Mouse (Mus musculus): ENCODE measurements around the gene Enkd1.

Enkd1 gene

DNA sequence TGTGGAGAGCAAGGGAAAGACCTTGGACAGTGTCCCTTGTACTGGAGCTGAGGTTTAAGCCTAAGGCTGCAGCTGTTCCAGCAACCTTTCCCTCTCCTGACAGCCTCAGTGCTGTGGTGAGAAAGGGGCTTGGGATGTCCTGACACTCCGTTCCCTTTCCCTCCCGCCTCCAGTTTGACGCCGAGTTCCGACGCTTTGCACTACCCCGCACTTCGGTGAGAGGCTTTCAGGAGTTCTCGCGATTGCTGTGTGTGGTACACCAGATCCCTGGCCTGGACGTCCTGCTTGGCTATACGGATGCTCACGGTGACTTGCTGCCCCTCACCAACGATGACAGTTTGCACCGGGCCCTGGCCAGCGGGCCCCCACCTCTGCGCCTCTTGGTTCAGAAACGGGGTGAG is 6.0 kb downstream of the Enkd1 start:
- DNase-seq (ENCODE audit: low spot score in 2 of 2): no peak

DNA sequence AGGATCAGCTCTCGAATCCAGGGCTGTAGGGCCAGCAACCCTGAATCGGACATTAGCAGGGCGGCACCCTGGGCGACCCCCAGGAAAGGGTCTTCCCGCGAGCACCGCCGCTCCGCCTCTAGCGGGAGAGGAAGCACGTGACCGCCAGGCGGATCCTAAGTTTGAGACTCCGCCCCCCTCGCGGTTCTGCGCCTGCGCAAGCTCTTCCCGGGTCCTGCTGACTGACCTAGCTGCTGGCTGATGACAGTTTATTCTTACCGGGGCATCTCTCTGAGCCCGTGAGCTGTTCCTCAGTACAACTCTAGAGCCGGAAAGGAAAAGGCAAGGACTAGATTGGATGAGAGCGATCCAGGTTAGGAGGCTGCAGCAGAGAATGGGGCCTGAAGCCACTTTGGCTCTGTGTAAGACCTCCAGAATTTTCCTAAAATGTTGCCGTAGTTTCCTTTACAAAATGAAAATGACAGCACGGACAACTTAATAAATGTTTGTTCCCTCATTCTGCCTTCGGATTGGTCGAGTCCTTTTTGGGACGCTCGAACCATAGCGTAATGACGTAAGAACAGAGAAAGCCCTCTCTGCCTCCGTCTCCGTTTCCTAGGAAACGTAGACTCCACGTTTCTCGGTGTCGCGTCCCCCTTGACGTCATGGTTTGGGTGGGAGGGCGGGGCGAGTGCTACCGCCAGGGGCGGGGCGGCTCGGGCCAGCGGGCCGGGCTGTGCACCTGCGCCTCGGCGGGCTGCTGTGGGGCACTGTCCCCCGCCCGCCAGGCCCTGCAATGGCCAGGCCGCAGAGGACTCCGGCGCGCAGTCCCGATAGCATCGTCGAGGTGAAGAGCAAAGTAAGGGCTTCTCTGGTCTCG is 6.8 kb downstream of the Enkd1 start, which contains the start of the genes Acd and Pard6a:
TSS of gene Acd (minus strand) at position 137 of the 859 bp plus-strand sequence.
TSS of gene Pard6a (plus strand) at position 183 of the 859 bp plus-strand sequence.
- peak; percentile 94 for DNase-seq (ENCODE audit: low spot score in 2 of 2)

DNA sequence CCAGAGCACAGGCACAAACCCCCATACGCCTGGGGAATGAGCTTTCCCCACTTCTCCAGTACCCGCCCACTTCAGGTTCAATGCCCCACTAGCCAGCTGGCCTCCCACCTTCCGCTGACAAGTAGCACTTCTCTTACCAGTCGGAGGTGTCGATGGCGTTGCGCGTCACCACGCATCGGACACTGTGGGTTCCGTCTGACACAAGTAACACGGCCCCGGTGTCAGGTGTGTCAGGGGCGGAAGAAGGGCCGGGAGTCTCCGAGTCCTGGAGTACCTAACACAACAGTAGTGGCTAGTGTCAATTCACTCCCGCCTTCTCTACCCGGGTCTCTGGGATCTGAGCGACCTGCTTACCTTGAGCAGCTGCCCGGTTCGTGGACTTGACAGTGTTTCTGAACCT is 7.4 kb downstream of the Enkd1 start:
- DNase-seq (ENCODE audit: low spot score in 2 of 2): peak; percentile 81 to 83

DNA sequence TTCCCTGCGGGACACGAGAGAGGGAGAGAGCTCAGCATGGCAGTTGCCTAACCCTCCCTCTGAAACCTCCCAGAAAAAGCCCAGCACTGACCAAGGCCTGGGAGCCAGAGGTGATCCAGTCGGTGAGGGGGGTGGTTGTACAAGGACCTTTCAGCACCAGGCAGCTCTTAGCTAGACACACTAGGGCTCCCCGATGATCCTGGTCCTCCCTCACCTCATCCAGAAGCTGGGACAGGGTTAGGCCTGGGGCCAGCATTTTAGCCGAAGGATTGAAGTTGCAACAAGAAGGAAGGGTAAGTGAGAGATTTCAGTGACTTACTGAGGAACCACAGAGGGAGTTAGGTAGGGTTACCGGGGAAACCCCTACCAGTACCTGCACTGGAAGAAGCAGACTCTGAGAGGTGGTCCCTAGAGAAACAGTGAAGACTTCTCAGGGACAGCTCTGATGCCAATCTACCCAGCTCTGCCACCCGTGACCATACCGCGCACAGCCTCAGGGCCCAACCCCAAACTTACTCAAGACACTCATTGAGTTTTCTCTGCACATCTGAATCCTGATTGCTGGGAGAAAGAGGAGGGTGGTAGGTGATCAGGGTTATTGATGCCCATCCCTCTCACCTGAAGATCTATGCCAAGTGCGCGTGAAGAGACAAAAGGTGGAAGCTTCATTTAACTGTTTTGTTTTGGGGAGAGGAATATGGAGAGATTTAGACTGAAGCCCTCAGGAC is 8.4 kb downstream of the Enkd1 start:
- no peak for DNase-seq (ENCODE audit: low spot score in 2 of 2)

DNA sequence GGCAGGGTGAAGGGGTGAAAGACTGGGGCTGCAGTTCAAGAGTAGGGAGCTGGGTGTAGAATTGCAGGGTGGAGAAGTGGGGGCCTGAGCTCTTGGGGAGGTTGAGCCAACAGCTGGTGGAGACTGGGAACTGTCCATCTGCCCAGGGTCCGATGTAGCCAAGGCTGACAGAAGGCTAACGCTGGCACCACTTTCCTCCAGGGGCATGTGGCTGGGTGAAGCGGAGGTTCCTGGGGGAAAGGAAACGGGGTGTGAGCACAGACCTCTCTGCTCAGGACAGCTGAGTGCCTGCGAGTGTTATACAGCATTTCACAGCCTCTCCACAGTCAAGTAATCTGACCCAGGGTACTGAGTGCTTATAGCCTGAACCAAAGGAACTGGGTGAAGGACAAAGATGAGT is 9.3 kb downstream of the Enkd1 start:
- DNase-seq (ENCODE audit: low spot score in 2 of 2): no peak

DNA sequence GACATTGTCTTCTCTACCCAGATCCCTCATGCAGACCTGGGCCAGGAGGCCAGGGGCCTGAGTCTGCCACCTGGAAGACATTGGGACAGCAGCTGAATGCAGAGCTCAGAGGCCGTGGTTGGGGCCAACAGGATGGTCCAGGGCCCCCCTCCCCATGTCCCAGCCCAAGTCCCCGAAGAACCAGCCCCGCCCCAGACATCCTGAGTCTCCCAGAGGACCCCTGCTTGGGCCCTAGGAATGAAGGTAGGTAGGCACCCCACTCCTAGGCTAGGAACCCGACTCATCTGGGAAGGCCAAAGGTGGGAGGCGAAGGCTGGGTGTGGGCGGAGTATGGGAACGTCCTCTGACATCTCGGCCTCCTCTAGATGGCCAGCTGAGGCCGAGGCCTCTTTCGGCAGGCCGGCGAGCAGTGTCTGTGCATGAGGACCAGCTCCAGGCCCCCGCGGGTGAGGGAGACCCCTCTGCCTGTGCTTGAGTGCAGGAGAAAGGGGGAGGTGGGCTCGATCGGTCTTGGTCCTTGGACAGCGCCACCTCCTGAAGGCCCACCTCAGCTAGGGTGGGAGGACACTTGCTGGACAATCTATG is 10.7 kb downstream of the Enkd1 start:
- no peak for DNase-seq (ENCODE audit: low spot score in 2 of 2)

DNA sequence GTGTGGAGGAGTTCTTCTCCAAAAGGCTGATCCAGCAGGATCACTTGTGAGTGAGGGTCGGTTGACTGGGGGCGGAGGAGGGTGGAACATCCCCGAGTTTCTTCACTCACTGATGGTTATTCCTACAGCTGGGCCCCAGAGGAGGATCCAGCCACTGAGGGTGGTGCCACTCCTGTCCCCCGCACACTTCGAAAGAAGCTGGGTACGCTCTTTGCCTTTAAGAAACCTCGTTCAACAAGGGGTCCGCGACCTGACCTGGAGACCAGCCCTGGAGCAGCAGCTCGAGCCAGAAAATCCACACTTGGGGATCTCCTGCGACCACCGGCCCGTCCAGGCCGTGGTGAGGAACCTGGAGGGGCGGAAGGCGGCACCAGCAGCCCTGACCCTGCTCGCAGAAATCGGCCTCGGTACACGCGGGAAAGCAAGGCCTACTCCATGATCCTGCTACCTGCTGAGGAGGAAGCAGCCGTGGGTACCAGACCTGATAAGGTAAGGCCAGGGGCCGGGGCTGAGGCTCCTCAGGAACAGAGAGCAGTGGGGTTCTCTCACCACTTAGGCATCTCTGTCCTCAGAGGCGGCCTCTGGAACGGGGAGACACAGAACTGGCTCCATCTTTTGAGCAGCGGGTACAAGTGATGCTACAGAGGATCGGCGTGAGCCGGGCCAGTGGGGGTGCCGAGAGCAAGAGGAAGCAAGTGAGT is 12.8 kb downstream of the Enkd1 start:
- DNase-seq (ENCODE audit: low spot score in 2 of 2): no peak

DNA sequence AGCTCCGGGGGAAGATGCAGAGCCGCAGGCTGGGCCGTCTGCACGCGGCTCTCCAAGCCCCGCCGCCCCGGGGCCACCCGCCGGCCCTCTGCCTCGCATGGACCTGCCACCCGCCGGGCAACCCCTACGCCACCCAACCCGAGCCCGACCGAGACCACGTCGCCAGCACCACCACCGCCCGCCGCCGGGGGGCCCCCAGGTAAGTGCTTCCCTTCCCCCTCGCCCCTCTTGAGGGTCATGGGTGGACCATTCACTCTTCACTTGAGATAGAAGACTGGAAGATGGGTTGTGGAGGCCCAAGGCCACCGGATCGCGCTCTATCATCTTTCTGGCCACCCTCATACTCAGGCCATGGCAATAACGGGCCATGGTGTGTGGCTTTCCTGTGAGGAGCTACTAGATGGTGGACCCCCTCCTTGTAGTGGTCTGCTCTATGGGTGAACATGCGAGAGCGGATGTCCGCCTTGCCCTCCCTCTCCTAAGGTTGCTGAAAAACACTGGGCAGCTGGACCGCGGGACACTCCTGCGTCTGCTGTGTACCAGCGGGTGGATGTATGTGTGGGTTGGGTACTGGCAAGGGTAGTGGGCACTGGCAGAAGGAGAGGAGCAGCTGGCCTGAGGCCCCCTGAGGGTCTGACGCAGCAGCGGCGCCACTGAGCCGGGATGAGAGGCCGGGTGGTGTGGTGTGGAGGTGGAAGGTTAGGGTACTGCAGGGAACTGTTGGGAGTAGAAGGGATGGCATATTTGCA is 13.8 kb downstream of the Enkd1 start:
- no peak for DNase-seq (ENCODE audit: low spot score in 2 of 2)

DNA sequence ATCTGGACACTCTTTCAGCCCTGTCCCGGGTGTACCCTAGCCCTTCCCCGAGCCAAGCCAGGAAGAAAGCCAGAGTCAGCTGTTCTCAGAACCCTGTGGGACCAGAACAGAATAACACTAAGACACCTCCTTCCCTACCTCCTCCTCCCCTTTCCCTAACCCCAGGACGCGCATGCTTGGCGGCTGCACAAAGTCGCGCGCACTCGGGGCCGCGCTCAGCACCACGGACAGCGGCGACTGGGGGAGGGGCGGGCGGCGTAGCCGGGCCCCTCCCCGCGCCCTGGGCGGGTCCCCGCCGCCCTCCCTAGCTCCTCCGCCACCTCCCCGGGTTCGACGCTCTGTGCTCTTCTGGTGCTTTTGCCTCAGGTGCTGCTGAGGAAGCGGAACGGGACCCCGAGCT is 14.4 kb downstream of the Enkd1 start:
- DNase-seq (ENCODE audit: low spot score in 2 of 2): no peak

DNA sequence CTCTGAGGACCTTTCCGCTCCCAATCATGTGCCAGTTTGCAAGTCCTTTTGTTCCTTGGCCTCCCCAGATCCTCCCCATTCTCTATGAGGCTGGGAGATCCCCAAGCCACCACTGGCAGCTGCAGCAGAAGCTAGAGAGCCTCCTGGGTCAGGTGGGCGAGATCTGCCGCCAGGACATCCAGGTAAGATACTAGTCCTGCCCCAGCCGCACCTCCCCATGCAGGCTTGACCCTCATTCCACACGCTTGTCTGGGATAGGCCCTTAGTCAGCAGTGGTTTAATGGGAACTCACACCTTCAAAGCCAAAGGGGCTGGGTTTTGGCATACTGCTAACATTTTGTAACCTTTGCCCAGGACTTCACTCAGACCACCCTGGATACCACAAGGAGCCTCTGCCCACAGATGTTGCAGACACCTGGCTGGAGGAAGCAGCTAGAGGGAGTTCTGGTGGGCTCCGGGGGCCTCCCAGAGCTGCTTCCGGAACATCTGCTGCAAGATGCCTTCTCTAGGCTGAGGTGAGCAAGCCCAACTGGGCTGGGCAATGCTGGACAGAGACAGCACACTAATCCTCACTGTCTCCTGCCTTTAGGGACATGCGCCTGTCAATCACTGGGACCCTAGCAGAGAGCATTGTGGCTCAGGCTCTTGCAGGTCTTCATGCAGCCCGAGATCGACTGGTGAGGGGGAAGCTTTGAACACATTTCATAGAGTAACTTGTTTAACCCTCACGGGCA is 15.4 kb downstream of the Enkd1 start:
- no peak for DNase-seq (ENCODE audit: low spot score in 2 of 2)

DNA sequence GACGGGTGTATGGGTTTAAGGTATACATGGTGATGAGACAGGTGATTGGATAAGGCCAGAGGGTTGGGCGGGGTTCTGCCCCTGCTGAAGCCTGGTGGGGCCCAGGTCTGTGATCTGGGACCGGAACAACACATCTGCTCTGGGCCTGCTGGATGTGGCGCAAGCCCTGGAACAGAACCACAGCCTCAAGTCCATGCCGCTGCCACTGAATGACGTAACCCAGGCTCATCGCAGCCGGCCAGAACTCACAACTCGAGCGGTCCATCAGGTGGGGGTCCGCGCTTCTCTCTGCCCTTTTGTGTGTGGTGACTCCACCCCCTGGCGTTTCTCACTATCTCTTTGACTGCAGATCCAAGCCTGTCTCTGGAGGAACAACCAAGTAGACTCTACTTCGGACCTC is 17.0 kb downstream of the Enkd1 start:
- DNase-seq (ENCODE audit: low spot score in 2 of 2): no peak

DNA sequence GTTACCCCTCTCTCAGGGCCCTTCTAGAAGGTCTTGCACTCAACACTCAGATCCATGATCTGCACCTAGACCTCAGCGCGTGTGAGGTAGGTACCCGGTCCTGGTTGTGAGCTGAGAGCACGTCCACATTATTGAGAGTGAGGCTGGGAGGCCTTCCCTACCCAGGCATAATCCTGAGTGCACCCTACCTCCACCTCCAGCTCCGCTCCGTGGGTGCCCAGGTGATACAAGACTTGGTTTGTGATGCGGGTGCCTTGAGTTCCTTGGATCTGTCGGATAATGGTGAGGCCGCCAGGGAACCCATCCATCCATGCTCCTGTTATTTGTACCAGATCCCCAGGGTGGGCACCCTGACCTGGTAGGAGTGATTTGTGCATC is 18.0 kb downstream of the Enkd1 start:
- DNase-seq (ENCODE audit: low spot score in 2 of 2): no peak

DNA sequence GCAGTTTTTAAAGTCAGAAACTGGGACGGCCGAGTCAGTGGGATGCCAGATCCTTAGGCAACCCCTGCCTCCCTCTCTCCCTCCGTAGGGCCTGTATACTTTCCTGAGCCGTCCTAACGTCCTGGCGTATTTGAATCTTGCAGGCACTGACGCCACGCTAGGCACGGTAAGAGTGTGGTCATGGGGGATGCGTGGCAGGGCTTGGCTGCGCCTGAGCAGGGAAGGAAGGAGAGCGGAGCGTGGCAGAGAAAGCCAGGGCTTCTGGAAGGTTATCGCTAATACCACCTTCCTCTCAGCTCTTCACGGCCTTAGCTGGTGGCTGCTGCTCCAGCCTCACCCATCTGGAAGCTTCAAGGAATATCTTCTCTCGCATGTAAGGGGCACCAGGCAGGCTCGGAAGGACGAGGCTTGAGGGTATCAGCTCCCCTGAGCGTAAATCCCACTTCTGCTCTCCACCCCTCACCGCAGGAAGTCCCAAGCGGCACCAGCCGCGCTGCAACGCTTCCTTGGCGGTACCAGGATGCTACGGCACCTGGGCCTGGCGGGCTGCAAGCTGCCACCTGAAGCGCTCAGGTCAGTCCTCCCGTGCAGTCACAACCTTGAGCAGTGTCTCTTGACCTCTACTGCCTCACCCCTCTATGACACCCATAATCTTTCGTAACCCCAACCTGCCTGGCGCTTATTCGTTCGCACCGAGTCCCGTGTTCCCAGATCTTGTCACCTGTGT is 18.6 kb downstream of the Enkd1 start:
- no peak for DNase-seq (ENCODE audit: low spot score in 2 of 2)

DNA sequence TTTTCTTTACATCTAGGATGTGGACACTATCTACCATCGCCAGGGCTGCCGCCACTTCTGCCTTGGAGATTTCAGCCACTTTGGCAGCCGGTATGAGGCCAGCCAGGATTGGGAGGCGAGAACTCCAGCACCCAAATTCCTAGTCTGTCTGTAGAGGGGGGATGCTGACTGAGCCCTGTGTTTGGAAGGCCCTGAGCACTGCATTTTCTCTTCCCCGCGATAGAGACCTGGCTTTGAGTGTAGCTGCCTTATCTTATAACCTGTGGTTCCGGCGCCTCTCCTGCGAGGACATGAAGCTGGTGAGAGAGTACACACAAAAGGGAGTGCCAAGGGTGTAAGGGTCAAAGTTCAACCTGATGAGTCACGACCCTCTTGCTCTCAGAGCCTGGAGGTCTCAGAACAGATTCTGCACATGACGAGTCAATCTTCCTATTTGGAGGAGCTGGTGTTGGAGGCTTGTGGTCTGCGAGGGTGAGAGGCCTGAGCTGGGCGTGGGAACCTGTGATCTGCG is 19.7 kb downstream of the Enkd1 start:
- no peak for DNase-seq (ENCODE audit: low spot score in 2 of 2)

DNA sequence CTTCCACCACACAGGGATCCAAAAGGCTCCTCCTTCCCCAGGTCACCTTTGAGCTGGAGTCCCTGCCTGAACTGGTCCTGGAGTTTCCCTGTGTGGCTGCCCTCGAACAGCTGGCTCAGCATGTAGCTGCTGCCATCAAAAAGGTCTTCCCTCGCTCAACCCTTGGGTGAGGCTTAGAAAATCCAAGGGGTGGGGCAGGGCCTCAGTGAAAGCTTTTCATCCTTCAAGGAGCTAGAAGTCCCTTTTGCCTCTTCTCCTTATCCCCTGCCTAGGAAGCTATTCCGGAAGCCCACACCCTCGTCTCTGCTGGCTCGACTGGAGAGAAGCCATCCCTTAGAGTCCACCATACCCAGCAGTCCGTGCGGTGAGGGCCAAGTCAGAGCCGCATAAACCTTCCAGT is 20.5 kb downstream of the Enkd1 start:
- DNase-seq (ENCODE audit: low spot score in 2 of 2): no peak

DNA sequence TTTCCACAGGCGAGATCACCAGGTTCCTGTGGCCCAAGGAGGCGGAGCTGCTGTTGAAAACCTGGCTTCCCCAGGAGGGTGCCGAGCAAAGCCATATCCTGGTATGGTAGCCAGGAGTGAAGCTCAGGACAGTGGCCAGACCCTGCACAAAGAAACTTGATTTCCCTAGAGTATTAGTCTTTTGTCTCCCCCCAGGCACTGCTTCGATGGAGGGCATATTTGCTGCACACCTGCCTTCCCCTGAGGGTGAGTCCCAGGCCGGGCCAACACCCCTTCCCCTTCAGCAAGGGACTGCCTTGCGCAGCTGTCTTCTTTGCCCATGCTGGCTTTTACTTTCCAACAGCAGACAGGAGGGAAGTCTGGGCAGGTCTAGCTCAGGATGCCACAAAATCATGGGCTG is 21.5 kb downstream of the Enkd1 start:
- DNase-seq (ENCODE audit: low spot score in 2 of 2): peak; percentile 39 to 46

DNA sequence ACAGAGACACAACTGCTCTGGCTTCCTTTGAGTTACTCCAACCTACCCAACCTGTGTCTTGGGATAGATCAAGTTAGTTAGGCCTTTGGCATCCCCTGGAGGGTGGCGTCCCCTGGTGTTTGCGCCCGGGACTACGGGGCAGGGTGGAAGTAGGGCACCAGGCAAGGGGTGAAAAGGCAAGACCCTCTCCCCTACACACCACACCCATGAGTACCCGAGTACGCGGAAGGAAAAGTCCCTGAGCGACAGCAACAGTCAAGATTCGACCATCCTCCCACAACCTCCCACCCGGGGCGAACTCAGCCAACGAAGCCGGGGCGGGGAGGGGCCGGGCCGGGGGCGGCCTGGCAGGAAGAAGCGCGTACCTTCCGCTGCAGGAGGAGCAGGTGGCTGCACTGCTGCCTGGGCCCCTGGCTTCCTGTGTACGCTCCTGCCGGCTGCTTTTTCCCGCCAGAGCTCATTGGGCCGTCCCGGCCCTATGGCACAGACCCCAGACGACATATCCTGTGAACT is 22.2 kb downstream of the Enkd1 start, which contains the start of gene Carmil2:
TSS of gene Carmil2 (plus strand) at position 479 of the 513 bp plus-strand sequence.
- peak; percentile 85 to 87 for DNase-seq (ENCODE audit: low spot score in 2 of 2)

DNA sequence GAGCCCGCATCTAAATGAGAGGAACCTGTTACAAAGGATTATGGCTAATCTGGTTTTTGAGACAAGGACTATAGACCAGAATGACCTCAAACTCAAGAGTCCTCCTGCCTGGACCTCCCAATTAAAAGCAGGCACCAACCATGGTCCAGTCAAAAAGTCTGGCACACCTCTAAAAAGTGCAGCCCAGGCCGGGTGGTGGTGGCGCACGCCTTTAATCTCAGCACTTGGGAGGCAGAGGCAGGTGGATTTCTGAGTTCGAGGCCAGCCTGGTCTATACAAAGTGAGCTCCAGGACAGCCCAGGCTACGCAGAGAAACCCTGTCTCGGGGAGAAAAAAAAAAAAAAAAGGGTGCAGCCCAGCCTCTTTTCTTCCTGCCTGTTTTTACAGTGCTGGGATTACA is 22.7 kb downstream of the Enkd1 start:
- no peak for DNase-seq (ENCODE audit: low spot score in 2 of 2)

DNA sequence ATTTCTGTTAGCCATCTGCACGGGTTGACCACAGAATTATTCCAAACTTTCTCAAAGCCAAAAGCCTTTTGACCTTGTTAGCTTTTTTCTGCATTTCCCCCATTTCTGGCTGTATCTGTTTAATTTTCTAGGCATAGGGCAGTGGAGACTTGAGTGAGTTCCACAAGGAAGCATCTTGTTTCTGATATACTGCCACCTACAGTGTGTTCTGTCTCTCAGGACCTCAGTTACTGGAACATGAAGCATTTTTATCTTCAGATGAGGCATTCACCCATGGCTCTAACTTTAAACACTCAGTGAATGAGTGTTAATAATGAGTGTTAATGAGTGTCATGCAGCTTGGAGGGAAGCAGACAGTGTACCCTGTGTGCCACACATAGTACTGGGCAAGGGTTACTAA is 30.1 kb downstream of the Enkd1 start:
- DNase-seq (ENCODE audit: low spot score in 2 of 2): no peak
